Mouse (Mus musculus) lung, embryonic 16.5 days (tissue): Measurements from ENCODE around the gene Dbi. TPM values are rescaled to one million over a fixed set of nuclear protein-coding genes. Genes with fewer than 3 reads are reported as not detected.
"Not testable (repeated sequence)": the region's sequence is repeated elsewhere in the genome, so short reads cannot be mapped to it uniquely, and the experiment has no call there.

Experiments used
- ATAC-seq: fragments of 200-750 bp; cut with Nextera tagmentation; 2 replicates; pipeline ENCODE4 v1.8.0; 2017; ENCODE audit warnings: low read depth, mild to moderate bottlenecking, moderate library complexity
- H3K27ac ChIP-seq: fragments of 300-500 bp; sonication (generic); 2 replicates; pipeline ENCODE4 v1.5.1; 2014; ENCODE audit warnings: mild to moderate bottlenecking, control low read depth, low read length
- H3K27me3 ChIP-seq: fragments of 300-500 bp; sonication (generic); 2 replicates; pipeline ENCODE4 v1.6.1; 2014; ENCODE audit warnings: low read depth, low read length, mixed read lengths; ENCODE audit not compliant: control insufficient read depth, insufficient read depth
- H3K36me3 ChIP-seq: fragments of 300-500 bp; sonication (generic); 2 replicates; pipeline ENCODE4 v1.6.1; 2014; ENCODE audit warnings: low read length; ENCODE audit not compliant: control insufficient read depth, insufficient read depth
- H3K4me1 ChIP-seq: fragments of 300-500 bp; sonication (generic); replicated peaks from 2 replicates; pipeline ENCODE4 v1.6.1; 2014; ENCODE audit warnings: low read length, mixed read lengths; ENCODE audit not compliant: control insufficient read depth, insufficient read depth
- H3K4me2 ChIP-seq: fragments of 300-500 bp; sonication (generic); 2 replicates; pipeline ENCODE4 v1.6.1; 2014; ENCODE audit warnings: low read depth, low read length, control low read depth
- H3K4me3 ChIP-seq: fragments of 300-500 bp; sonication (generic); 2 replicates; pipeline ENCODE4 v1.5.1; 2014; ENCODE audit warnings: mild to moderate bottlenecking, low read length, control low read depth
- H3K9ac ChIP-seq: fragments of 300-500 bp; sonication (generic); 2 replicates; pipeline ENCODE4 v1.6.1; 2014; ENCODE audit warnings: low read length, control low read depth
- H3K9me3 ChIP-seq: fragments of 300-500 bp; sonication (generic); 2 replicates; pipeline ENCODE4 v1.6.1; 2016; ENCODE audit warnings: low read length; ENCODE audit not compliant: control insufficient read depth
- WGBS: fragments of 180-500 bp; shearing (Covaris S2); extraction: QIAGEN DNeasy Blood & Tissue Kit; methylation state at CpG from one replicate; pipeline ENCODE4 v1.1.7; 2014; 5-methylcytosine and 5-hydroxymethylcytosine counted together
- polyA plus RNA-seq: library from polyadenylated mRNA; unstranded; fragments of >200 nt; fragmentation: Nextera tagmentation; extraction: Ambion mirVana; gene quantifications from 2 replicates; pipeline ENCODE4 v1.2.1, GENCODE M21; 2015

Gene Dbi
- polyA plus RNA-seq, 1 experiment from 2014 or later: 457 TPM

- not testable (repeated sequence) for H3K4me1 ChIP-seq, H3K36me3 ChIP-seq, H3K4me3 ChIP-seq, H3K9me3 ChIP-seq, H3K27ac ChIP-seq, H3K4me2 ChIP-seq, H3K27me3 ChIP-seq, H3K9ac ChIP-seq
- peak; percentile 77 for ATAC-seq
- 49% methylated on average over 11 of the region's 14 CpGs for WGBS
These were observed 27.3 kb downstream of the Dbi start for GRCm38 (mm10) chr1:120093482-120094134.

GRCm38 (mm10) chr1:120090880-120091570, 29.9 kb downstream of the Dbi start:
- no peaks in the 10 kb centered on the region for H3K4me1 ChIP-seq
- H3K36me3 ChIP-seq: no peaks in the 10 kb centered on the region
- H3K4me2 ChIP-seq: no peak overlapping the region
- 72% methylated on average over 8 of the region's 8 CpGs for WGBS
- no peak for ATAC-seq
- H3K9me3 ChIP-seq: no peaks in the 10 kb centered on the region
- H3K4me3 ChIP-seq: no peak overlapping the region
- no peaks in the 10 kb centered on the region for H3K27me3 ChIP-seq
- H3K9ac ChIP-seq: no peak overlapping the region
- no peak overlapping the region for H3K27ac ChIP-seq

- no peaks in the 10 kb centered on the region for H3K9me3 ChIP-seq
- H3K4me1 ChIP-seq: no peaks in the 10 kb centered on the region
- no peak overlapping the region for H3K4me2 ChIP-seq
- H3K4me3 ChIP-seq: no peak overlapping the region
- no peak for ATAC-seq
- no peak overlapping the region for H3K27ac ChIP-seq
- 42% methylated on average over 3 of the region's 5 CpGs for WGBS
- H3K36me3 ChIP-seq: no peaks in the 10 kb centered on the region
- H3K27me3 ChIP-seq: no peaks in the 10 kb centered on the region
- H3K9ac ChIP-seq: no peak overlapping the region
These were observed 31.7 kb downstream of the Dbi start for GRCm38 (mm10) chr1:120089180-120089579.

GRCm38 (mm10) chr1:120086644-120087043, 34.2 kb downstream of the Dbi start:
- Histone ChIP-seq H3K4me1 (peaks cover 15% of the 10 kb centered on the region), H3K4me2 (no peak overlapping the region), H3K27me3 (no peaks in the 10 kb centered on the region), H3K27ac (no peak overlapping the region), H3K36me3 (no peaks in the 10 kb centered on the region), H3K9me3 (no peaks in the 10 kb centered on the region), H3K4me3 (no peak overlapping the region), H3K9ac (no peak overlapping the region)
- WGBS: 60% methylated on average over 13 of the region's 13 CpGs
- ATAC-seq: no peak

- no peak overlapping the region for H3K9ac ChIP-seq
- H3K9me3 ChIP-seq: no peaks in the 10 kb centered on the region
- WGBS: 62% methylated on average over 3 of the region's 3 CpGs
- no peak for ATAC-seq
- peaks cover 15% of the 10 kb centered on the region for H3K4me1 ChIP-seq
- H3K4me3 ChIP-seq: no peak overlapping the region
- H3K36me3 ChIP-seq: no peaks in the 10 kb centered on the region
- no peak overlapping the region for H3K27ac ChIP-seq
- H3K27me3 ChIP-seq: no peaks in the 10 kb centered on the region
- no peak overlapping the region for H3K4me2 ChIP-seq
These were observed 35.2 kb downstream of the Dbi start for GRCm38 (mm10) chr1:120085696-120086095.

GRCm38 (mm10) chr1:120083921-120084517, 36.9 kb downstream of the Dbi start:
- WGBS: 19% methylated on average over 5 of the region's 5 CpGs
- Histone ChIP-seq H3K9me3 (no peaks in the 10 kb centered on the region), H3K9ac (no peak overlapping the region), H3K27me3 (no peaks in the 10 kb centered on the region), H3K36me3 (no peaks in the 10 kb centered on the region), H3K4me2 (no peak overlapping the region), H3K4me3 (no peak overlapping the region), H3K27ac (no peak overlapping the region), H3K4me1 (peaks cover 15% of the 10 kb centered on the region)
- ATAC-seq: peak; percentile 39; the same call in 1 of the 2 replicates

- 15% methylated on average over 7 of the region's 7 CpGs for WGBS
- Histone ChIP-seq H3K4me2 (no peak overlapping the region), H3K4me1 (peaks cover 15% of the 10 kb centered on the region), H3K9ac (0 out of 2 replicates have a peak overlapping the region, but pooled peaks have one; percentile 9), H3K27ac (peak overlapping the region; percentile 52), H3K27me3 (no peaks in the 10 kb centered on the region), H3K36me3 (no peaks in the 10 kb centered on the region), H3K9me3 (no peaks in the 10 kb centered on the region), H3K4me3 (no peak overlapping the region)
- ATAC-seq: peak; percentile 84
These were observed 37.8 kb downstream of the Dbi start for GRCm38 (mm10) chr1:120082957-120083585.

GRCm38 (mm10) chr1:120080632-120081031, 40.2 kb downstream of the Dbi start:
- Histone ChIP-seq H3K27me3 (no peaks in the 10 kb centered on the region), H3K9me3 (no peaks in the 10 kb centered on the region), H3K9ac (no peak overlapping the region), H3K4me1 (peaks cover 15% of the 10 kb centered on the region), H3K4me2 (no peak overlapping the region), H3K27ac (no peak overlapping the region), H3K4me3 (no peak overlapping the region), H3K36me3 (no peaks in the 10 kb centered on the region)
- ATAC-seq: no peak
- 96% methylated on average over 1 of the region's 1 CpGs for WGBS

GRCm38 (mm10) chr1:120077746-120078410, 43.0 kb downstream of the Dbi start:
- Histone ChIP-seq H3K9me3 (no peaks in the 10 kb centered on the region), H3K4me3 (no peak overlapping the region), H3K27me3 (no peaks in the 10 kb centered on the region), H3K9ac (no peak overlapping the region), H3K27ac (no peak overlapping the region), H3K4me1 (peaks cover 16% of the 10 kb centered on the region), H3K4me2 (no peak overlapping the region), H3K36me3 (no peaks in the 10 kb centered on the region)
- 34% methylated on average over 9 of the region's 9 CpGs for WGBS
- ATAC-seq: no peak
